In the genomic region with DNA sequence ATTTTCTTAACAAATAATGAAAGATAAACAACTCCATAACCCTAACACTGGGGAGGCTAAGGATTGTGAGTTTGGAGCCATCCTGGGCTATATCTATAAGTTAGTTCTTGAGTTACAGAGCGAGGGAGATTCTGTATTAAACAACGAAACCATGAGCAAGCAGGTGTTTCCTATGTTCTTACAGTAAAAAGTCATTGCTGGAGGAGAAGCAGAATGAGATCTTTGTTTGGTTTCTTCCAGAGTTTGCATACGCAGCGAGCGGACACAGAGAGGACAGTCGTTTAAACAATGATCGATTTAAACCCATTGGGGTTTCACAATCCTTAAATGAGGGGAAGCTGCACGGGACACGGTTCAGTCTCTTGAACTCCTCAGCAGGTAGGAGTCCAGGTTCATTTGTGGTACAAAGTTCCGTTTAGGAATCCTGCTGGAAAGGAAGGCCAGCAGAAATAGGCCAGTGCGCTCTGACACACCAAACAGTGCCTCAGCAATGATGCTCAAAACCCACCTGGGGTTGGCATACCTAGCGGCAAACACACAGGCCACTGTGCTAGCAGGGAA, we compare ENCODE assay signal across 20 mouse cellular contexts.
DNase-seq lines count a peak whose midpoint lies in the region; ATAC-seq and TF ChIP-seq lines count a peak whose summit lies in the region.
"Had no signal": no experiment of that assay in that cellular context is flagged by ENCODE, and none has a peak within 500 bp of the region (broad histone marks: within the 10 kb centered on the region; RNA-seq: fewer than 3 reads in every experiment).

No protein-coding gene starts in this region.

- H3K4me1 ChIP-seq in kidney, embryonic 15.5 days = peaks cover 56% of the 10 kb centered on the region
- H3K4me1 ChIP-seq in CH12.LX (ENCODE audit: control insufficient read depth in 1 of 2, insufficient read depth in 2 of 2) = peaks cover 24 to 66% of the 10 kb centered on the region in 2 experiments
- peaks cover 48% of the 10 kb centered on the region for H3K4me1 ChIP-seq in kidney, embryonic 16.5 days (ENCODE audit: insufficient read depth, low read length)
- no peaks in the 10 kb centered on the region for H3K4me1 ChIP-seq in midbrain, postnatal 0 days (ENCODE audit: insufficient read depth, low read length)

- peak; percentile 49 for DNase-seq in kidney, adult 18-20 months
- DNase-seq in CH12.LX (ENCODE audit: extremely low read depth) = no peak
- DNase-seq in frontal cortex, postnatal 25 days (ENCODE audit: low spot score in 2 of 2) = no peak
- no peak for DNase-seq in midbrain, postnatal 0 days (ENCODE audit: low spot score)
- DNase-seq in heart, adult 8-10 months (ENCODE audit: low spot score) = no peak
- DNase-seq: adrenal gland, postnatal 10 days; cerebellum, adult 2 months; heart, adult 18-20 months; layer of hippocampus, adult 9-11 months; midbrain, embryonic 14.5 days; right cerebral cortex, postnatal 4 days; thymus, postnatal 25 days had no signal

- 0 out of 2 replicates have a peak, but pooled peaks have one; percentile 15 for TF ChIP-seq POLR2A in CH12.LX (IDR thresholded peaks at IDR 0.05; ENCODE audit: low read depth, low read length)

- no peak overlapping the region for H3K4me2 ChIP-seq in kidney, embryonic 15.5 days
- peak overlapping the region; percentile 66 for H3K4me2 ChIP-seq in CH12.LX (ENCODE audit: insufficient read depth, low read depth, poor library complexity, severe bottlenecking)
- H3K4me2 ChIP-seq in kidney, embryonic 16.5 days (replicated peaks; ENCODE audit: low read depth, low read length) = no peak overlapping the region
- H3K4me2 ChIP-seq in midbrain, postnatal 0 days (ENCODE audit: low read depth, low read length, poor library complexity, severe bottlenecking) = no peak overlapping the region
- H3K4me2 ChIP-seq: embryonic facial prominence, embryonic 13.5 days; heart, embryonic 15.5 days; limb, embryonic 12.5 days had no signal

- H3K27ac ChIP-seq in kidney, embryonic 15.5 days = no peak overlapping the region
- H3K27ac ChIP-seq in CH12.LX (ENCODE audit: insufficient read depth, low read depth) = peak overlapping the region; percentile 99
- peak overlapping the region; percentile 15; the same call in 1 of the 2 replicates for H3K27ac ChIP-seq in kidney, embryonic 16.5 days (ENCODE audit: low read length)
- H3K27ac ChIP-seq in macrophage = peak overlapping the region; percentile 94
- H3K27ac ChIP-seq in midbrain, postnatal 0 days (ENCODE audit: low read depth, low read length) = no peak overlapping the region
- H3K27ac ChIP-seq: embryonic facial prominence, embryonic 13.5 days; heart, embryonic 15.5 days; hindbrain, embryonic 10.5 days; limb, embryonic 12.5 days had no signal

- WGBS in kidney, embryonic 15.5 days = 89% methylated on average over 12 of the region's 12 CpGs
- 86% methylated on average over 12 of the region's 12 CpGs for WGBS in kidney, embryonic 16.5 days
- WGBS in macrophage (ENCODE audit: missing documents) = 68% methylated on average over 12 of the region's 12 CpGs
- WGBS in midbrain, postnatal 0 days = 88% methylated on average over 12 of the region's 12 CpGs

- no peak for TF ChIP-seq CTCF in CH12.LX (conservative IDR thresholded peaks at IDR 0.05 in 1 of 2, IDR thresholded peaks at IDR 0.05 in 1 of 2; ENCODE audit: low read depth in 2 of 2, low read length in 2 of 2)
- TF ChIP-seq CTCF in midbrain, postnatal 0 days (IDR thresholded peaks at IDR 0.05) = no peak

- peak; percentile 88 for TF ChIP-seq EP300 in CH12.LX (IDR thresholded peaks at IDR 0.05; ENCODE audit: low read length)

- H3K36me3 ChIP-seq in kidney, embryonic 15.5 days = no peaks in the 10 kb centered on the region
- H3K36me3 ChIP-seq in CH12.LX (replicated peaks in 1 of 2; ENCODE audit: control insufficient read depth in 1 of 2, insufficient read depth in 1 of 2, low read length in 1 of 2) = no peaks in the 10 kb centered on the region
- no peaks in the 10 kb centered on the region for H3K36me3 ChIP-seq in kidney, embryonic 16.5 days (ENCODE audit: insufficient read depth, low read length)
- H3K36me3 ChIP-seq in macrophage (ENCODE audit: inconsistent target) = no peaks in the 10 kb centered on the region
- H3K36me3 ChIP-seq in midbrain, postnatal 0 days (ENCODE audit: insufficient read depth, low read length) = no peaks in the 10 kb centered on the region
- H3K36me3 ChIP-seq: embryonic facial prominence, embryonic 13.5 days; heart, embryonic 15.5 days; hindbrain, embryonic 10.5 days; limb, embryonic 12.5 days had no signal

- dilution Hi-C loops in CH12.LX (cut with MboI; ENCODE audit: extremely low pct_ligation_motif_present, extremely low pct_unique_long_range_greater_than_20kb, low sequenced_read_pairs) = no loop called here

- no peak for ATAC-seq in kidney, embryonic 15.5 days (replicated peaks; ENCODE audit: low FRiP score)
- ATAC-seq in kidney, embryonic 16.5 days (ENCODE audit: low FRiP score, low TSS enrichment) = no peak
- ATAC-seq in midbrain, postnatal 0 days (ENCODE audit: low FRiP score) = no peak
- ATAC-seq: inflammation-experienced regulatory T-cells, adult 6 months had no signal

- peaks cover 19% of the 10 kb centered on the region for H3K79me2 ChIP-seq in CH12.LX (replicated peaks; ENCODE audit: control insufficient read depth, extremely low read depth, insufficient read depth, poor library complexity, severe bottlenecking)
- H3K79me2 ChIP-seq in macrophage (ENCODE audit: inconsistent target) = peaks cover 95% of the 10 kb centered on the region

- no peaks in the 10 kb centered on the region for H3K27me3 ChIP-seq in kidney, embryonic 15.5 days
- H3K27me3 ChIP-seq in CH12.LX (replicated peaks) = no peaks in the 10 kb centered on the region
- H3K27me3 ChIP-seq in kidney, embryonic 16.5 days (ENCODE audit: insufficient read depth, low read length) = no peaks in the 10 kb centered on the region
- no peaks in the 10 kb centered on the region for H3K27me3 ChIP-seq in midbrain, postnatal 0 days (ENCODE audit: insufficient read depth, low read length)
- H3K27me3 ChIP-seq: embryonic facial prominence, embryonic 13.5 days; heart, embryonic 15.5 days had no signal

- no peak overlapping the region for H3K4me3 ChIP-seq in kidney, embryonic 15.5 days (replicated peaks)
- no peak overlapping the region for H3K4me3 ChIP-seq in CH12.LX (replicated peaks in 1 of 3; ENCODE audit: low read depth in 2 of 3, low read length in 2 of 3, poor library complexity in 1 of 3)
- H3K4me3 ChIP-seq in kidney, embryonic 16.5 days (ENCODE audit: low read length) = no peak overlapping the region
- no peak overlapping the region for H3K4me3 ChIP-seq in macrophage (ENCODE audit: inconsistent target)
- H3K4me3 ChIP-seq in midbrain, postnatal 0 days (ENCODE audit: low read depth, low read length) = no peak overlapping the region
- H3K4me3 ChIP-seq: embryonic facial prominence, embryonic 13.5 days; heart, embryonic 15.5 days; hindbrain, embryonic 10.5 days; limb, embryonic 12.5 days had no signal

- TF ChIP-seq RAD21 in CH12.LX (IDR thresholded peaks at IDR 0.05; ENCODE audit: low read depth, low read length) = no peak

- no peak overlapping the region for H3K9ac ChIP-seq in kidney, embryonic 15.5 days
- H3K9ac ChIP-seq in CH12.LX (ENCODE audit: insufficient read depth, low read depth) = peak overlapping the region; percentile 68
- H3K9ac ChIP-seq in kidney, embryonic 16.5 days (replicated peaks; ENCODE audit: low read length) = no peak overlapping the region
- H3K9ac ChIP-seq in midbrain, postnatal 0 days (replicated peaks; ENCODE audit: low read length, poor library complexity, severe bottlenecking) = no peak overlapping the region
- H3K9ac ChIP-seq: embryonic facial prominence, embryonic 13.5 days; heart, embryonic 15.5 days; limb, embryonic 12.5 days had no signal

- in situ Hi-C loops in CH12.LX (cut with MboI; ENCODE audit: low pct_ligation_motif_present, low pct_unique_long_range_greater_than_20kb, low sequenced_read_pairs) = no loop called here

- no peaks in the 10 kb centered on the region for H3K9me3 ChIP-seq in kidney, embryonic 15.5 days (replicated peaks)
- no peaks in the 10 kb centered on the region for H3K9me3 ChIP-seq in CH12.LX (replicated peaks; ENCODE audit: low read length)
- H3K9me3 ChIP-seq in kidney, embryonic 16.5 days (ENCODE audit: low read length) = no peaks in the 10 kb centered on the region
- H3K9me3 ChIP-seq in midbrain, postnatal 0 days (ENCODE audit: low read length) = no peaks in the 10 kb centered on the region
- H3K9me3 ChIP-seq: embryonic facial prominence, embryonic 13.5 days; heart, embryonic 15.5 days; hindbrain, embryonic 10.5 days; limb, embryonic 12.5 days had no signal

TF ChIP-seq in CH12.LX, 34 proteins besides CTCF, POLR2A, EP300 and RAD21:
- no peak for TF ChIP-seq MAX (IDR thresholded peaks at IDR 0.05; ENCODE audit: low read length)
- TF ChIP-seq JUN (IDR thresholded peaks at IDR 0.05; ENCODE audit: insufficient read depth, low read depth, low read length) = peak; percentile 60
- TF ChIP-seq MAFK (IDR thresholded peaks at IDR 0.05; ENCODE audit: insufficient replicate concordance, low read length) = 0 out of 2 replicates have a peak, but pooled peaks have one; percentile 42
- peak; percentile 70 for TF ChIP-seq BHLHE40 (IDR thresholded peaks at IDR 0.05; ENCODE audit: low read depth, low read length)
- TF ChIP-seq UBTF (IDR thresholded peaks at IDR 0.05; ENCODE audit: low read depth, low read length) = no peak
- peak; percentile 26; the same call in 1 of the 2 replicates for TF ChIP-seq TBP (conservative IDR thresholded peaks at IDR 0.05; ENCODE audit: low read depth, low read length)
- no peak for TF ChIP-seq CHD1 (IDR thresholded peaks at IDR 0.05; ENCODE audit: low read depth, low read length)
- 0 out of 2 replicates have a peak, but pooled peaks have one; percentile 45 for TF ChIP-seq SIN3A (IDR thresholded peaks at IDR 0.05; ENCODE audit: low read length)
- TF ChIP-seq CHD2 (IDR thresholded peaks at IDR 0.05; ENCODE audit: low read length) = peak; percentile 22; the same call in 1 of the 2 replicates
- TF ChIP-seq ZC3H11A (IDR thresholded peaks at IDR 0.05; ENCODE audit: low read depth, low read length) = no peak
- 0 out of 2 replicates have a peak, but pooled peaks have one; percentile 34 for TF ChIP-seq RCOR1 (conservative IDR thresholded peaks at IDR 0.05; ENCODE audit: low read depth, low read length)
- TF ChIP-seq TCF12 (IDR thresholded peaks at IDR 0.05; ENCODE audit: low read depth, low read length) = peak; percentile 76
- peak; percentile 53 for TF ChIP-seq JUND (conservative IDR thresholded peaks at IDR 0.05; ENCODE audit: low read depth, low read length)
- 0 out of 2 replicates have a peak, but pooled peaks have one; percentile 32 for TF ChIP-seq ZNF384 (IDR thresholded peaks at IDR 0.05; ENCODE audit: low read depth, low read length)
- peak; percentile 63 for TF ChIP-seq ETS1 (conservative IDR thresholded peaks at IDR 0.05; ENCODE audit: low read depth, low read length)
- peak; percentile 77 for TF ChIP-seq IRF4 (IDR thresholded peaks at IDR 0.05; ENCODE audit: low read depth, low read length)
TF ChIP-seq in CH12.LX: peak in this region for 12.

Comparison
In these comparisons a context has a peak if more than half of its experiments do, and no peak if none do; other contexts are left out.
1. H3K27ac ChIP-seq: peak in CH12.LX (single experiment), kidney, embryonic 16.5 days (single experiment) and macrophage (single experiment); none in kidney, embryonic 15.5 days (single experiment) and midbrain, postnatal 0 days (single experiment).